Mouse (Mus musculus) stomach, embryonic 15.5 days (tissue): ENCODE measurements around the gene Gm28539. TPM values are rescaled to one million over a fixed set of nuclear protein-coding genes. Genes with fewer than 3 reads are reported as not detected.
"Not testable (repeated sequence)": the region's sequence is repeated elsewhere in the genome, so short reads cannot be mapped to it uniquely, and the experiment has no call there.

Source experiments
- ATAC-seq: fragments of 200-750 bp; cut with Nextera tagmentation; 2 replicates; pipeline ENCODE4 v1.8.0; 2017; ENCODE audit warnings: low read depth, moderate number of reproducible peaks, moderate TSS enrichment; ENCODE audit not compliant: insufficient read depth, low FRiP score
- H3K27ac ChIP-seq: fragments of 300-500 bp; sonication (generic); 2 replicates; pipeline ENCODE4 v1.5.1; 2015; ENCODE audit warnings: mild to moderate bottlenecking, inconsistent platforms
- H3K27me3 ChIP-seq: fragments of 300-500 bp; sonication (generic); replicated peaks from 2 replicates; pipeline ENCODE4 v1.6.1; 2015; ENCODE audit warnings: inconsistent platforms
- H3K36me3 ChIP-seq: fragments of 300-500 bp; sonication (generic); 2 replicates; pipeline ENCODE4 v1.6.1; 2015; ENCODE audit warnings: inconsistent platforms
- H3K4me1 ChIP-seq: fragments of 300-500 bp; sonication (generic); 2 replicates; pipeline ENCODE4 v1.6.1; 2015; ENCODE audit warnings: inconsistent platforms
- H3K4me2 ChIP-seq: fragments of 300-500 bp; sonication (generic); 2 replicates; pipeline ENCODE4 v1.6.1; 2015; ENCODE audit warnings: mild to moderate bottlenecking, inconsistent platforms
- H3K4me3 ChIP-seq: fragments of 300-500 bp; sonication (generic); replicated peaks from 2 replicates; pipeline ENCODE4 v1.5.1; 2015; ENCODE audit warnings: inconsistent platforms
- H3K9ac ChIP-seq: fragments of 300-500 bp; sonication (generic); 2 replicates; pipeline ENCODE4 v1.6.1; 2015; ENCODE audit warnings: inconsistent platforms
- H3K9me3 ChIP-seq: fragments of 300-500 bp; sonication (generic); 2 replicates; pipeline ENCODE4 v1.6.1; 2016; ENCODE audit warnings: inconsistent platforms
- WGBS: fragments of 180-500 bp; shearing (Covaris S2); methylation state at CpG from one replicate; pipeline ENCODE4 v1.1.7; 2015; 5-methylcytosine and 5-hydroxymethylcytosine counted together
- polyA plus RNA-seq: library from polyadenylated mRNA; unstranded; fragments of >200 nt; fragmentation: Nextera tagmentation; extraction: Ambion mirVana; gene quantifications from 2 replicates; pipeline ENCODE4 v1.2.1, GENCODE M21; 2015

The Gm28539 gene
- polyA plus RNA-seq, 1 experiment from 2014 or later, result not detected

GRCm38 (mm10) chr16:18976315-18976714 is 139.9 kb downstream of the Gm28539 start:
- Histone ChIP-seq H3K27me3 (no peaks in the 10 kb centered on the region), H3K9ac (no peak overlapping the region), H3K36me3 (peaks cover 5% of the 10 kb centered on the region; the same call in 1 of the 2 replicates), H3K27ac (no peak overlapping the region), H3K4me3 (no peak overlapping the region), H3K9me3 (no peaks in the 10 kb centered on the region), H3K4me2 (no peak overlapping the region), H3K4me1 (no peaks in the 10 kb centered on the region)
- WGBS, result 78% methylated on average over 23 of the region's 23 CpGs
- ATAC-seq, result no peak

- H3K36me3 ChIP-seq, result no peaks in the 10 kb centered on the region
- no peaks in the 10 kb centered on the region for H3K27me3 ChIP-seq
- H3K9me3 ChIP-seq, result no peaks in the 10 kb centered on the region
- no peak overlapping the region for H3K4me2 ChIP-seq
- H3K27ac ChIP-seq, result no peak overlapping the region
- no peak for ATAC-seq
- H3K4me3 ChIP-seq, result no peak overlapping the region
- WGBS, result 89% methylated on average over 3 of the region's 3 CpGs
- no peaks in the 10 kb centered on the region for H3K4me1 ChIP-seq
- no peak overlapping the region for H3K9ac ChIP-seq
Observed at GRCm38 (mm10) chr16:18986381-18986780, 150.0 kb downstream of the Gm28539 start.

- 89% methylated on average over 5 of the region's 5 CpGs for WGBS
- Histone ChIP-seq H3K36me3 (no peaks in the 10 kb centered on the region), H3K9me3 (no peaks in the 10 kb centered on the region), H3K27ac (no peak overlapping the region), H3K4me3 (no peak overlapping the region), H3K9ac (no peak overlapping the region), H3K4me1 (no peaks in the 10 kb centered on the region), H3K4me2 (no peak overlapping the region), H3K27me3 (no peaks in the 10 kb centered on the region)
- no peak for ATAC-seq
Observed at GRCm38 (mm10) chr16:18986860-18987259, 150.5 kb downstream of the Gm28539 start.

- not testable (repeated sequence) for H3K36me3 ChIP-seq, H3K4me2 ChIP-seq, H3K9ac ChIP-seq, H3K27me3 ChIP-seq, H3K4me3 ChIP-seq, H3K27ac ChIP-seq, ATAC-seq, H3K4me1 ChIP-seq, H3K9me3 ChIP-seq
- WGBS, result 38% methylated on average over 2 of the region's 2 CpGs
Observed at GRCm38 (mm10) chr16:19002610-19003389, 166.4 kb downstream of the Gm28539 start.

DNA sequence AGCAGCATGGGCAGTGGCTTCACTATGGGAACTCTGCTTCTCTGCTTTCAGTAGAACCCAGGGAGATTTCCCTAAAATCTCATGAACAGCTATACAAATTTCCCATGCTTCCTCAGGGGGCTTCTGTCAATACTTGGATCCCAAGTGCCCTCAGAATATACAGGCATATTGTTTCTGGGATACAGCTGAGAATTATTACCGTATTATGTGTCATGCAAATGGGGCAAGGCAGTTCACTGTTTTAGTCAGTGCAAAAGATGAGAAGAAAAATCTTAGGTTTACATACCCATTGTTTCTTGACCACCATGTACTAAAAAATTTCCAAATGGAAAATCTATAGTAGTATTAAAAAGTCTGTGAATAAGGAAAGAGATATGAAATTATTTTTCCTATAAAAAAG is 167.4 kb downstream of the Gm28539 start:
- no peak overlapping the region for H3K9ac ChIP-seq
- no peaks in the 10 kb centered on the region for H3K4me1 ChIP-seq
- H3K27me3 ChIP-seq, result no peaks in the 10 kb centered on the region
- no peak overlapping the region for H3K4me2 ChIP-seq
- ATAC-seq, result no peak
- no peaks in the 10 kb centered on the region for H3K9me3 ChIP-seq
- no peaks in the 10 kb centered on the region for H3K36me3 ChIP-seq
- H3K27ac ChIP-seq, result no peak overlapping the region
- H3K4me3 ChIP-seq, result no peak overlapping the region
- WGBS, result 86% methylated on average over 1 of the region's 1 CpGs

DNA sequence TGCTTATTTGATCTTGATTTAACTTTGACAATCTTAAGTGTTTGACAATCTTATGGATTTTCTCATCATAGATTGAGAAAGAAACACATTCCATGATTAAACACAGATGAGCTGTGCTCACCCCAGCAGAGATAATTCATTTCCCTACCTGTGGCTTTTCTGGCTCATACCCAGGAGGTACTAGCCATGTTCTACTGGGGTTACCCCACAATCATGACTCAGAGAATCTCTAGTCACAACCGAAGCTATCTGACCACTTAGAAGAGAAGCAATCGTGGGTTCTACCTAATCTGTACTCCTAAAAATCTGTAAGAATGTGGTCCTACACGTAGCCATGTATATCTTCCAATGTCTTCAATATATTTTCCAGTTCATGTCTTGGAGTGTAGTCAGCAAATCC is 168.9 kb downstream of the Gm28539 start:
- 69% methylated on average over 3 of the region's 3 CpGs for WGBS
- no peaks in the 10 kb centered on the region for H3K36me3 ChIP-seq

More for the DNA sequence above, 168.9 kb downstream of the Gm28539 start:
- no peak overlapping the region for H3K4me2 ChIP-seq
- no peak overlapping the region for H3K9ac ChIP-seq
- no peak overlapping the region for H3K4me3 ChIP-seq
- no peaks in the 10 kb centered on the region for H3K27me3 ChIP-seq
- ATAC-seq, result no peak
- no peak overlapping the region for H3K27ac ChIP-seq
- H3K9me3 ChIP-seq, result no peaks in the 10 kb centered on the region
- no peaks in the 10 kb centered on the region for H3K4me1 ChIP-seq

Other genes with a start within 250 kb of the Gm28539 start
- gene Tbx1, start 245.9 kb upstream of the Gm28539 start, polyA plus RNA-seq, result 0.85 and 1.1 TPM in 2 replicates
- gene Gp1bb, start 214.2 kb upstream of the Gm28539 start, polyA plus RNA-seq, result 1.3 and 1.6 TPM in 2 replicates
- gene Gm49601, start 210.2 kb upstream of the Gm28539 start, polyA plus RNA-seq, result 2.6 and 3.4 TPM in 2 replicates
- 21.7 and 22.9 TPM in 2 replicates for gene Sept5, start 206.6 kb upstream of the Gm28539 start, polyA plus RNA-seq
- gene Cldn5, start 59.7 kb upstream of the Gm28539 start, polyA plus RNA-seq, result 27.0 and 30.9 TPM in 2 replicates
- gene Ufd1, start 24.8 kb upstream of the Gm28539 start, polyA plus RNA-seq, result 77.9 and 86.6 TPM in 2 replicates
- 37.5 and 39.6 TPM in 2 replicates for gene Cdc45, start 24.6 kb upstream of the Gm28539 start, polyA plus RNA-seq
- 45.2 and 53.6 TPM in 2 replicates for gene 2510002D24Rik, start within 50 bp of the Gm28539 start, polyA plus RNA-seq
- 97.6 and 105 TPM in 2 replicates for gene Mrpl40, start 40.3 kb downstream of the Gm28539 start, polyA plus RNA-seq
- gene Hira, start 40.5 kb downstream of the Gm28539 start, polyA plus RNA-seq, result 13.4 and 13.5 TPM in 2 replicates